Mouse (Mus musculus) kidney, adult 2 months (tissue): ENCODE data around the gene Ubac1. TPM values are rescaled to one million over a fixed set of nuclear protein-coding genes. Genes with fewer than 3 reads are reported as not detected.
A peak's percentile ranks its signal among the peaks of the same experiment; 100 is the strongest.

Experiments used
- DNase-seq: peaks from one replicate; pipeline ENCODE4 v3.0.0; 2021
- H3K27ac ChIP-seq: fragments of 200-500 bp; 2 replicates; pipeline ENCODE4 v1.5.1; 2012; ENCODE audit warnings: low read depth, low read length, control low read depth, inconsistent platforms; ENCODE audit not compliant: insufficient read depth
- H3K27me3 ChIP-seq: fragments of 200-500 bp; replicated peaks from 2 replicates; pipeline ENCODE4 v1.6.1; 2012; ENCODE audit warnings: mild to moderate bottlenecking, moderate library complexity, low read length, inconsistent platforms; ENCODE audit not compliant: control insufficient read depth, insufficient read depth
- H3K36me3 ChIP-seq: fragments of 200-500 bp; 2 replicates; pipeline ENCODE4 v1.6.1; 2012; ENCODE audit warnings: mild to moderate bottlenecking, moderate library complexity, low read length, inconsistent platforms; ENCODE audit not compliant: control insufficient read depth, insufficient read depth
- H3K4me1 ChIP-seq: fragments of 200-500 bp; 2 replicates; pipeline ENCODE4 v1.6.1; 2011; ENCODE audit warnings: low read length; ENCODE audit not compliant: control insufficient read depth, insufficient read depth
- H3K4me3 ChIP-seq: fragments of 200-500 bp; 2 replicates; pipeline ENCODE4 v1.5.1; 2011; ENCODE audit warnings: mild to moderate bottlenecking, low read depth, low read length, control low read depth; ENCODE audit not compliant: insufficient read depth
- CTCF ChIP-seq: fragments of 200-500 bp; conservative IDR thresholded peaks from 2 replicates; pipeline ENCODE4 v1.5.1; 2011; ENCODE audit warnings: low read depth, mild to moderate bottlenecking, control low read depth, low read length, moderate library complexity, mixed read lengths; ENCODE audit not compliant: insufficient read depth, insufficient read length
- POLR2A ChIP-seq: fragments of 200-500 bp; IDR thresholded peaks from one replicate; pipeline ENCODE4 v1.6.1; 2011; ENCODE audit warnings: low read depth, low read length, control low read depth
- WGBS: fragments of 180-500 bp; shearing (Covaris S2); methylation state at CpG from one replicate; pipeline ENCODE4 v1.1.7; 2018; 5-methylcytosine and 5-hydroxymethylcytosine counted together
- polyA plus RNA-seq: library from polyadenylated mRNA; depleted of rRNA; stranded (reverse); fragments of >200 nt; gene quantifications from 2 replicates; pipeline ENCODE4 v1.2.3, GENCODE M21; 2012

Ubac1 gene
- polyA plus RNA-seq, 1 experiment = 65.8 TPM

GRCm38 (mm10) chr2:26022626-26023025, 1.1 kb upstream of the Ubac1 start:
- DNase-seq = no peak
- H3K27ac ChIP-seq = no peak overlapping the region
- H3K4me1 ChIP-seq = peaks cover 4% of the 10 kb centered on the region; the same call in 1 of the 2 replicates
- TF ChIP-seq POLR2A (no peak), CTCF (no peak)
- H3K4me3 ChIP-seq = no peak overlapping the region
- no peaks in the 10 kb centered on the region for H3K36me3 ChIP-seq
- H3K27me3 ChIP-seq = no peaks in the 10 kb centered on the region
- WGBS = 89% methylated on average over 1 of the region's 1 CpGs

DNA sequence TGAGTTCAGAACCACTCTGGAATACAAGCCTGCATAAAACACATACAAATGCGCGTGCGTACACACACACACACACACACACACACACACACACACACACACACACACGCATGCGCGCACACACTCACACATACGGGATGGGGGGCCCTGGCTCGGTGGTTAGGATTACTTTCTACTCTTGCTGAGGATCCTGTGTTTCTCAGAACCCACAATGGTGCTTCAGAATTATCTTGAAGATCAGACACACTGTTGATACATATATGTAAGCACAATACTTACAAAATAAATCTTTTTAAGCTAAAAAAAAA, 665 bp upstream of the Ubac1 start:
- no peak for DNase-seq
- WGBS = 68% methylated on average over 8 of the region's 8 CpGs
- Histone ChIP-seq H3K4me3 (no peak overlapping the region), H3K27me3 (no peaks in the 10 kb centered on the region), H3K4me1 (peaks cover 4% of the 10 kb centered on the region; the same call in 1 of the 2 replicates), H3K27ac (peak overlapping the region; percentile 96; the same call in 1 of the 2 replicates), H3K36me3 (no peaks in the 10 kb centered on the region)
- TF ChIP-seq POLR2A (no peak), CTCF (no peak)

GRCm38 (mm10) chr2:26020714-26021560, 610 bp downstream of the Ubac1 start:
- H3K4me3 ChIP-seq = peak overlapping the region; percentile 67
- H3K27ac ChIP-seq = peak overlapping the region; percentile 67
- DNase-seq = peak; percentile 51
- WGBS = 1% methylated on average over 38 of the region's 38 CpGs
- no peaks in the 10 kb centered on the region for H3K27me3 ChIP-seq
- TF ChIP-seq CTCF (no peak), POLR2A (no peak)
- no peaks in the 10 kb centered on the region; the same call in 1 of the 2 replicates for H3K36me3 ChIP-seq
- H3K4me1 ChIP-seq = peaks cover 4% of the 10 kb centered on the region; the same call in 1 of the 2 replicates

DNA sequence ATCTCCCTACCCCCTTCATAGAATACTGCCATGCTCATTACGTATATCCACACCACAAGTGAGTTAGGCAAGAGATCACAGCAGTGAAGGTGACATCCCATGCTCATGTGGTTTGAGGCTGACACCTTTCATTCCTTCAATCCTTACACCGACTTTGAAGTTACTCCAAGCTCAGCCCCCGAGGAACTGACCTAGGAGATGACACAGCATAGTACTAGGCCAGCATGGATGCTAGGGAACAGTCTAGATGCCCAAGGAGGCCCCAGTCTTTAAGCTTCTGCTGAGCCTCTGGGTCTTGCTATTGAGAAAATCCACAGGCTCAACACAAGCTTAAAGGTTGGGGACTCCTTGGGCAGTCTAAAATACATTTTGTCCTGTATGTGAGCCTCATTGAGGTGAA, 1.6 kb downstream of the Ubac1 start:
- no peak overlapping the region for H3K4me3 ChIP-seq
- no peak for DNase-seq
- peaks cover 4% of the 10 kb centered on the region; the same call in 1 of the 2 replicates for H3K4me1 ChIP-seq
- H3K36me3 ChIP-seq = no peaks in the 10 kb centered on the region; the same call in 1 of the 2 replicates
- no peak overlapping the region for H3K27ac ChIP-seq
- H3K27me3 ChIP-seq = no peaks in the 10 kb centered on the region
- WGBS = 60% methylated on average over 3 of the region's 3 CpGs
- no peak for TF ChIP-seq POLR2A
- TF ChIP-seq CTCF = no peak

DNA sequence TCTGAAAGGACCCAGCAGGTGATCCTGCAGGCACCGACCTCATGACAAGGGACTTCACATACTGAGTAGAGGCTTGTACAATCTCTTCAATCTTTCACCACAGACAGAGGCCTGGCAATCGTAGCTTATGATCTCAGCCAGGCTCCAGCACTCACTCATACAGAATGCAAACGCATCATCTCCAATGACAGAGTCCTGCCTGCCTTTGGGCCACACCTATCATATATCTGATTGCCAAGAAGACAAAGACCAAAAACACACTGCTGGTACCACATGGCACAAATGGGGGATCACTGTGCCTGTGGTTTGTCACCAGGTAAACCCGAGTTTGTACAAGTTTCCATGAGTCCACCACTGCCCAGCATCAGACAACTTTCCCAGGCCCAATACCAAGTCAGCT, 4.2 kb downstream of the Ubac1 start:
- no peak overlapping the region for H3K4me3 ChIP-seq
- no peak overlapping the region for H3K27ac ChIP-seq
- DNase-seq = no peak
- H3K27me3 ChIP-seq = no peaks in the 10 kb centered on the region
- no peak for TF ChIP-seq POLR2A
- TF ChIP-seq CTCF = no peak
- WGBS = 73% methylated on average over 4 of the region's 4 CpGs
- no peaks in the 10 kb centered on the region; the same call in none of the 2 replicates for H3K36me3 ChIP-seq
- H3K4me1 ChIP-seq = peaks cover 4% of the 10 kb centered on the region; the same call in 1 of the 2 replicates

GRCm38 (mm10) chr2:26013674-26014073, 7.9 kb downstream of the Ubac1 start:
- H3K36me3 ChIP-seq = peaks cover 5% of the 10 kb centered on the region
- no peak overlapping the region for H3K4me3 ChIP-seq
- WGBS = 90% methylated on average over 3 of the region's 3 CpGs
- TF ChIP-seq CTCF (no peak), POLR2A (no peak)
- no peak overlapping the region for H3K27ac ChIP-seq
- no peak for DNase-seq
- no peaks in the 10 kb centered on the region for H3K27me3 ChIP-seq
- no peaks in the 10 kb centered on the region for H3K4me1 ChIP-seq

DNA sequence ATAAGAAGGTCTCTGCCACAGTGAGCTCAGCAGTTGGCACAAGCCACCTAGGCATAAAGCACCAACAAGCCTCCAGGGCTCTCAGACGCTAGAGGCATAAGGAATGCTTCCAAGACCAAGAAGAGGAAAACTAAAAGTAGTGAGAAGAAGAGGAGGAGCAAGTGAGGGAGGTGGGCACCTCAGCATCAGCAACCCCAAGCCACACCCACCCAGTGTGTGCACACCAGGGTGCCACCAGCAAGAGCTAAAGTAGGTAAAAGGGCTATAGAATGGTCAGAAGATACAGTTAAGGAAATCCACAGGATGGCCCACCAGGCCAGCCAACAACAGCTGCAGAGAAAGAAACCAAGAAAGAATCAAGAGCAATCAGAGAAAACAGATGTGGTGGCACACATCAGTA, 10.1 kb downstream of the Ubac1 start:
- Histone ChIP-seq H3K4me1 (no peaks in the 10 kb centered on the region), H3K4me3 (no peak overlapping the region), H3K27ac (no peak overlapping the region), H3K36me3 (peaks cover 6% of the 10 kb centered on the region), H3K27me3 (no peaks in the 10 kb centered on the region)
- no peak for TF ChIP-seq POLR2A
- no peak for TF ChIP-seq CTCF
- no peak for DNase-seq
- 59% methylated on average over 1 of the region's 1 CpGs for WGBS

DNA sequence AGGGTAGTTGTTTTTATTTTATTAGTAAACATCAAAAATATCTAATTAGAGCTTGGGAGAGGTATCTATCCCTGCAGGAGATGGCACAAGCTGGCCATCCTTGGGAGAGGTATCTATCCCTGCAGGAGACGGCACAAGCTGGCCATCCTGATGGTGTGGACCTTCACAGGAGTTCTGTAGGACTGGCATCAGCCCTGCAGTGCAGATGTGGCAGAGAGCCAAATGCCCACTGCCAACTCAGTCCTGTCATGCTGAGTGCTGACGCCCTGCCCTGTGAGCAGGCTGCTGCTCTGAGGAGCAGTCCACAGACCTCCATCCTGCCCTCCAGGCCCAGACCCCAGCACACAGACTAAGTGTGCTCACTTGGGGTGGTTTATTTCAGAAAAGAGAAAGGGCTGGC, 19.5 kb downstream of the Ubac1 start:
- Histone ChIP-seq H3K27ac (no peak overlapping the region), H3K4me1 (no peaks in the 10 kb centered on the region), H3K36me3 (peaks cover 5% of the 10 kb centered on the region), H3K27me3 (no peaks in the 10 kb centered on the region), H3K4me3 (no peak overlapping the region)
- no peak for DNase-seq
- TF ChIP-seq POLR2A = no peak
- 83% methylated on average over 2 of the region's 2 CpGs for WGBS
